Mouse (Mus musculus) hindbrain, embryonic 12.5 days (tissue): ENCODE measurements around the gene Nipa2. TPM values are rescaled to one million over a fixed set of nuclear protein-coding genes. Genes with fewer than 3 reads are reported as not detected.

Source experiments
- ATAC-seq: fragments of 200-750 bp; cut with Nextera tagmentation; 2 replicates; pipeline ENCODE4 v1.8.0; 2017; ENCODE audit warnings: moderate TSS enrichment; ENCODE audit not compliant: low FRiP score
- H3K27ac ChIP-seq: fragments of 300-500 bp; sonication (generic); 2 replicates; pipeline ENCODE4 v1.5.1; 2016; ENCODE audit warnings: mild to moderate bottlenecking
- H3K27me3 ChIP-seq: fragments of 300-500 bp; sonication (generic); 2 replicates; pipeline ENCODE4 v1.6.1; 2016; ENCODE audit warnings: mild to moderate bottlenecking
- H3K36me3 ChIP-seq: fragments of 300-500 bp; sonication (generic); 2 replicates; pipeline ENCODE4 v1.6.1; 2016; ENCODE audit warnings: mild to moderate bottlenecking
- H3K4me1 ChIP-seq: fragments of 300-500 bp; sonication (generic); 2 replicates; pipeline ENCODE4 v1.6.1; 2016
- H3K4me2 ChIP-seq: fragments of 300-500 bp; sonication (generic); replicated peaks from 2 replicates; pipeline ENCODE4 v1.6.1; 2016; ENCODE audit warnings: mild to moderate bottlenecking
- H3K4me3 ChIP-seq: fragments of 300-500 bp; sonication (generic); 2 replicates; pipeline ENCODE4 v1.5.1; 2016; ENCODE audit warnings: mild to moderate bottlenecking
- H3K9ac ChIP-seq: fragments of 300-500 bp; sonication (generic); 2 replicates; pipeline ENCODE4 v1.6.1; 2016; ENCODE audit warnings: mild to moderate bottlenecking, moderate library complexity
- H3K9me3 ChIP-seq: fragments of 300-500 bp; sonication (generic); replicated peaks from 2 replicates; pipeline ENCODE4 v1.6.1; 2016; ENCODE audit warnings: mild to moderate bottlenecking
- WGBS: fragments of 180-500 bp; shearing (Covaris S2); methylation state at CpG from one replicate; pipeline ENCODE4 v1.1.7; 2016; 5-methylcytosine and 5-hydroxymethylcytosine counted together
- polyA plus RNA-seq: library from polyadenylated mRNA; unstranded; fragments of >200 nt; fragmentation: Nextera tagmentation; extraction: Ambion mirVana; gene quantifications from 2 replicates; pipeline ENCODE4 v1.2.1, GENCODE M21; 2016

Gene Nipa2
- polyA plus RNA-seq, result 45.5 and 47.0 TPM in 2 replicates

GRCm38 (mm10) chr7:55962004-55962908 lies at the start of gene Nipa2:
TSS of gene Nipa2 (minus strand) at chr7:55962476.
- Histone ChIP-seq H3K9me3 (no peaks in the 10 kb centered on the region), H3K4me1 (peaks cover 16% of the 10 kb centered on the region), H3K27me3 (no peaks in the 10 kb centered on the region), H3K27ac (peak within 1 kb of the TSS; percentile 92), H3K9ac (peak within 1 kb of the TSS; percentile 90), H3K4me2 (peak within 1 kb of the TSS; percentile 69), H3K36me3 (no peaks in the 10 kb centered on the region), H3K4me3 (peak within 1 kb of the TSS; percentile 94)
- under 1% methylated on average over 69 of the region's 70 CpGs for WGBS
- ATAC-seq, result peak; percentile 99

- ATAC-seq, result no peak
- H3K4me3 ChIP-seq, result no peak overlapping the region
Observed at GRCm38 (mm10) chr7:56011018-56011333, 48.7 kb upstream of the Nipa2 start.

GRCm38 (mm10) chr7:56010318-56011017 lies 48.2 kb upstream of the Nipa2 start:
- Histone ChIP-seq H3K4me1 (no peaks in the 10 kb centered on the region), H3K9me3 (no peaks in the 10 kb centered on the region), H3K36me3 (0 out of 2 replicates have a peak, but pooled peaks cover 2% of the 10 kb centered on the region), H3K27ac (no peak overlapping the region), H3K9ac (no peak overlapping the region), H3K4me3 (no peak overlapping the region), H3K4me2 (no peak overlapping the region), H3K27me3 (no peaks in the 10 kb centered on the region)
- no peak for ATAC-seq
- WGBS, result 82% methylated on average over 4 of the region's 4 CpGs

More at GRCm38 (mm10) chr7:56011018-56011333, 48.7 kb upstream of the Nipa2 start:
- Histone ChIP-seq H3K27me3 (no peaks in the 10 kb centered on the region), H3K4me2 (no peak overlapping the region), H3K9me3 (no peaks in the 10 kb centered on the region), H3K4me1 (no peaks in the 10 kb centered on the region), H3K9ac (no peak overlapping the region), H3K36me3 (0 out of 2 replicates have a peak, but pooled peaks cover 3% of the 10 kb centered on the region), H3K27ac (no peak overlapping the region)

GRCm38 (mm10) chr7:55998997-55999396 lies 36.7 kb upstream of the Nipa2 start:
- H3K36me3 ChIP-seq, result no peaks in the 10 kb centered on the region
- 2% methylated on average over 3 of the region's 4 CpGs for WGBS
- ATAC-seq, result 0 out of 2 replicates have a peak, but pooled peaks have one; percentile 26
- H3K4me2 ChIP-seq, result no peak overlapping the region
- H3K4me1 ChIP-seq, result peaks cover 7% of the 10 kb centered on the region
- H3K27me3 ChIP-seq, result no peaks in the 10 kb centered on the region
- no peak overlapping the region for H3K9ac ChIP-seq
- no peaks in the 10 kb centered on the region for H3K9me3 ChIP-seq
- H3K27ac ChIP-seq, result no peak overlapping the region
- no peak overlapping the region for H3K4me3 ChIP-seq

- H3K9me3 ChIP-seq, result no peaks in the 10 kb centered on the region
- no peak overlapping the region for H3K9ac ChIP-seq
- peaks cover 7% of the 10 kb centered on the region for H3K4me1 ChIP-seq
- no peak overlapping the region for H3K4me2 ChIP-seq
- H3K27ac ChIP-seq, result no peak overlapping the region
- no peak overlapping the region for H3K4me3 ChIP-seq
- 0 out of 2 replicates have a peak, but pooled peaks have one; percentile 19 for ATAC-seq
- H3K27me3 ChIP-seq, result no peaks in the 10 kb centered on the region
- WGBS, result 47% methylated on average over 4 of the region's 4 CpGs
- no peaks in the 10 kb centered on the region for H3K36me3 ChIP-seq
Observed at GRCm38 (mm10) chr7:55995013-55995412, 32.7 kb upstream of the Nipa2 start.

- WGBS, result 88% methylated on average over 7 of the region's 7 CpGs
- Histone ChIP-seq H3K9me3 (no peaks in the 10 kb centered on the region), H3K9ac (no peak overlapping the region), H3K27ac (no peak overlapping the region), H3K4me3 (no peak overlapping the region), H3K4me1 (no peaks in the 10 kb centered on the region), H3K4me2 (no peak overlapping the region), H3K27me3 (no peaks in the 10 kb centered on the region), H3K36me3 (no peaks in the 10 kb centered on the region)
- ATAC-seq, result no peak
Observed at GRCm38 (mm10) chr7:55991858-55992257, 29.6 kb upstream of the Nipa2 start.

GRCm38 (mm10) chr7:55991129-55991528 lies 28.9 kb upstream of the Nipa2 start:
- Histone ChIP-seq H3K9me3 (no peaks in the 10 kb centered on the region), H3K4me3 (no peak overlapping the region), H3K4me2 (no peak overlapping the region), H3K27me3 (no peaks in the 10 kb centered on the region), H3K4me1 (no peaks in the 10 kb centered on the region), H3K36me3 (no peaks in the 10 kb centered on the region), H3K27ac (no peak overlapping the region), H3K9ac (no peak overlapping the region)
- 92% methylated on average over 3 of the region's 3 CpGs for WGBS
- no peak for ATAC-seq

- Histone ChIP-seq H3K9me3 (no peaks in the 10 kb centered on the region), H3K27me3 (no peaks in the 10 kb centered on the region), H3K4me2 (peak overlapping the region; percentile 34), H3K4me3 (no peak overlapping the region), H3K4me1 (no peaks in the 10 kb centered on the region), H3K27ac (no peak overlapping the region), H3K9ac (no peak overlapping the region), H3K36me3 (peaks cover 12% of the 10 kb centered on the region; the same call in 1 of the 2 replicates)
- ATAC-seq, result peak; percentile 85
- WGBS, result 41% methylated on average over 13 of the region's 13 CpGs
Observed at GRCm38 (mm10) chr7:55986526-55987214, 24.4 kb upstream of the Nipa2 start.

GRCm38 (mm10) chr7:55984754-55985153 lies 22.5 kb upstream of the Nipa2 start:
- H3K27ac ChIP-seq, result no peak overlapping the region

GRCm38 (mm10) chr7:55983107-55983506 lies 20.8 kb upstream of the Nipa2 start:
- Histone ChIP-seq H3K27me3 (no peaks in the 10 kb centered on the region), H3K4me2 (no peak overlapping the region), H3K9ac (no peak overlapping the region), H3K27ac (no peak overlapping the region), H3K4me3 (no peak overlapping the region), H3K9me3 (no peaks in the 10 kb centered on the region), H3K36me3 (peaks cover 26% of the 10 kb centered on the region), H3K4me1 (no peaks in the 10 kb centered on the region)
- no peak for ATAC-seq
- WGBS, result 89% methylated on average over 5 of the region's 5 CpGs

More at GRCm38 (mm10) chr7:55984754-55985153, 22.5 kb upstream of the Nipa2 start:
- Histone ChIP-seq H3K4me2 (no peak overlapping the region), H3K9me3 (no peaks in the 10 kb centered on the region), H3K27me3 (no peaks in the 10 kb centered on the region), H3K36me3 (peaks cover 16% of the 10 kb centered on the region), H3K9ac (no peak overlapping the region), H3K4me1 (no peaks in the 10 kb centered on the region), H3K4me3 (no peak overlapping the region)
- no peak for ATAC-seq
- 76% methylated on average over 4 of the region's 4 CpGs for WGBS

GRCm38 (mm10) chr7:55982010-55982700 lies 19.9 kb upstream of the Nipa2 start:
- WGBS, result 89% methylated on average over 10 of the region's 10 CpGs
- Histone ChIP-seq H3K4me3 (no peak overlapping the region), H3K27me3 (no peaks in the 10 kb centered on the region), H3K9ac (no peak overlapping the region), H3K27ac (no peak overlapping the region), H3K4me2 (no peak overlapping the region), H3K9me3 (no peaks in the 10 kb centered on the region), H3K36me3 (peaks cover 26% of the 10 kb centered on the region), H3K4me1 (no peaks in the 10 kb centered on the region)
- ATAC-seq, result no peak
